Mouse (Mus musculus): ENCODE results near the gene Atp6v1d.

Atp6v1d gene

GRCm38 (mm10) chr12:78861496-78862253 lies at the start of gene Atp6v1d, which contains the start of gene Eif2s1:
Gene Atp6v1d (minus strand): TSS chr12:78861638.
Gene Eif2s1 (plus strand): TSS chr12:78861819.
- DNase-seq: peak; percentile 99

GRCm38 (mm10) chr12:78910684-78911461 lies 49.4 kb upstream of the Atp6v1d start:
- no peak for DNase-seq

DNA sequence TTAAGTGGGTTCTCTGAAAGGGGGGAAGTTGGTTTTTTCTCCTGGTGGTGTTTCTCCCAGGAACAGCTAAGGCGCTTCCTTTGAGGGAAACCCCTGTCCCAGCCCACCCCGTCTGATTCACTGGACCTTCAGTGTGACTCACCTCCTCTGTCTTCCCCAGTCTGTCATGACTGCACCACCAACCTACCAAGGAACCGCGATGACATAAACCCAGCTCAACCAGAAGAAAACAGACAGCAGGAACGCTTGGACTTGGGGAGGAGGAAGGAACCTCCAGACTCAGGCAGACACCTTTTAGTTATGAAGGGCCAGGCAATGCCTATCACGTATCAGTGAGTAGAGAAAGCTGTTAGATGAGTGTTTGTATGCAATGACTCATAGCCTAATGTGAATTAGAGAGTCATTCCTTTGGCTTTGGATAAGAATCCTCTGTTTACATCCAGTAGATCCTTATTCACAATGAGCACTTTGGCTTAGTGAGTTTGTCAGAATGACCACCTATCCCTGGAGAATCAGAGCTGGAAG lies 46.7 kb upstream of the Atp6v1d start:
- DNase-seq: no peak

DNA sequence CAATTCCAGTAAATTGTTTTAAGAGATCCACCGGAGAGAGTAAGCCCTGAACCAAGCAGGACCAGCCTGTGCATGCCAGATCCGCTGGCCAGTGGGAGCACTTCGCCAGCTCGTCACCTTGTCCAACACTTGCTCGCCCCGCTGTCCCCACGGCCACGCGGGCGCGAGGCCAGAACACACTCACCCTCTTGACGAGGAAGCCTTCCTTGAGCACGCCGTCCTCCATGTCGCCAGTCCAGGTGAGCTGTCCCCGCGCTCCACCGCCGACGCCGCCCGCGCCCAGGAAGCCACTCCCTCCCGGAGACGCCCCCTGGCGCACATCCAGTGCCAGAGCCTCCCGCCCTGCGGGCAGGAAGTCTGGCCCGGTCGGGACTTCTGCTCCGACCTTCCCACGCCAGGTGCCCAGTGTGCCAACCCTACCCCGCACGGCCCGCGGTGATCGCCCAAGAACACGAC lies 45.3 kb upstream of the Atp6v1d start, which contains the start of gene Plek2:
Gene Plek2 (minus strand): TSS at position 258 of the 456 bp plus-strand sequence.
- peak; percentile 79 to 81 for DNase-seq

- no peak for DNase-seq
These were observed 43.1 kb upstream of the Atp6v1d start for GRCm38 (mm10) chr12:78904499-78904898.

DNA sequence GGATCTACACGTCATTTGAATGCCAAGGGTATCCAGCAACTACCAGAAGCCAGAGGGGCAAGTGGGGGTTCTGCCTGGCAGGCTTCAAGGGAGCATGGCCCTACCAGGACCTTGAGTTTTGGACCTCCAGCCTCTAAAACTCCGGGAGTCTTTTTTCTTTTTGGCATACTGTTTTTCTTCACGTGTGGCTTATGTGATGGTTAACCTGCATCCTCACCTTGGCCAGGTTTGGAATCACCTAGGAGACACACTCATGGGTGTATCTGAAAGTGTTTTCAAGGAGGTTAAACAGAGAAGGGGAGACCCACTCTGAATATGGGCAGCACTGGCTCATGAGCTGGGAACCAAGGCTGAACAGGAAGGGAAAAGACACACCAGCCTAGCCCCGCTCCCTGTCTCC lies 41.9 kb upstream of the Atp6v1d start:
- DNase-seq: no peak

GRCm38 (mm10) chr12:78901467-78901866 lies 40.0 kb upstream of the Atp6v1d start:
- no peak for DNase-seq

DNA sequence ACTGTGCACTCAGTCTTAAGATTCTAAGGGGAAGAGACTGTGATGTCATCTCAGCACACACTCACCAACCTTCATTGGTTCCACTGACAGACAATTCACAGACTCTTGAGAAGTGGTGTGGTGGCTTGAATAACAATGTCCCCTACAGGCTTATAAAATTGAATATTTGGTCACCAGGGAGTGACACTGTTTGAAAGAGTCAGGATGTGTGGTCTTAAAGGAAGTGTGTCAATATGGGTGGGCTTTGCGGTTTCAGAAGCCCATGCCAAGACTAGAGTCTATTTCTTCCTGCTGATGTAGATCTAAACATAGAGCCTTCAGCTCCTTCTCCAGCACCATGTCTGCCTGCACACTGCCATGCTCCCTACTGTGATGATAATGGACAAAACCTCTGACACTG lies 36.4 kb upstream of the Atp6v1d start:
- no peak for DNase-seq

GRCm38 (mm10) chr12:78891149-78891548 lies 29.7 kb upstream of the Atp6v1d start:
- DNase-seq: no peak

DNA sequence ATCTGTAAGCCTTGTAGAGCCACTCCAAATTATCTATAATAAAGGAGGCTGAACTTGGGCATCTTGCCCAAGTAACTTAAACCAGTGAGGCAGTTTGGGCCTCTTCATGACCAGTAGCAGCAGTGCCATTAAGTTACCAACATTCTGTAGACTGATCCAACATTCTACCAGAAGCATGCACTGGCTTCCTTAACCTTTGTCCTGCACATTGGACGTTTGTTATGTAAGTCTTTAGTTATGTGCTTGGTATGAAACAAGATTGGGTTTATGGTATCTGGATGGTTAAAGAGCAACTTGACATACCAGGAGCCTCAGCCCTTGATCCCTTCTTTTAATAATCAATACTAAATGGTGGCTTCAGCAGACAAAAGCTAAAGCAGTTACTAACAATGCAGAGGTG lies 28.6 kb upstream of the Atp6v1d start:
- no peak for DNase-seq

- no peak for DNase-seq
These were observed 13.1 kb upstream of the Atp6v1d start for GRCm38 (mm10) chr12:78874581-78874980.

DNA sequence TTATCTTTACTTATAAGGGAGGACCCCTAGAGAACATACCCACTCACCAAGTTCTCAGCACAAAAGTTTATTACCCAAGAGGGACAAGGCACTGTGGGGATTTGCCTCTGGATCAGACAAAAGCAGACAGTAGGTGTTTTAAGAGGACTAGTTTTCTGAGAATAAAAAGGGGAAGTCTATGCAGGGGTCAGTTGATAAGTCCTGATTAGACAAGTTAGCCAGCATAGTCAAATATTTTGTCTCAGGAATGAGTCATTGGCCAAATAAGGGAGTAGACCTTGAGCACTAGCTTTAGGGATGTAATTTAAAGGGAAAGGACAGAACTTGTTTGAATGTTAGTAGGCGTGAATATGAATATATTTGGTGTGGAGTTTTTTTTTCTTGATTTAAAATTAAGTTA lies 6.7 kb upstream of the Atp6v1d start:
- DNase-seq: no peak

GRCm38 (mm10) chr12:78865434-78865833 lies 4.0 kb upstream of the Atp6v1d start:
- peak; percentile 21 to 52 for DNase-seq

DNA sequence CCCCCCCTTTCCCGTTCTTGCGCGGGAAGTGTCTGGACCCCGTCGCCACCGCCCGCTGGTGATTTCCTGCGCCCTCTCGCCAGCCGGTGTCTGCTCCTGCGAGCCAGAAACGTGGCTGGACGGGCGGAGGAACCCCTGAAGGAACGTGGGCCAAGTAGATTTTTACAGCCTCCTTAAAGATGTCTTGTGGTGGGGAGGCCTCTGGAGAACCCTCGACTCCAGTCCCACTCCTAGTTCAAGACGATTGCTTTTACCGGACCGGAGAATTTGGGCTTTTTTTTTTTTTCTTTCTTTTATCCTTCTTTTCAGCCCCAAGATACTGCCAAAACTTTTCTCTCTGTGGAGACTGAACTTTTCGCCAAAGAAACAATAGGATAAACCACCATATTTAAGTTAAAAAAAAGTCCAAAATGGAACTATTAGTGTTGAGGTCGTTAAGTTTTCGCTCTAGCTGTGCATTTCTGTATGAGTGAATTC lies 854 bp upstream of the Atp6v1d start:
- DNase-seq: no peak

- no peak for DNase-seq
These were observed 430 bp downstream of the Atp6v1d start for GRCm38 (mm10) chr12:78860921-78861495.

DNA sequence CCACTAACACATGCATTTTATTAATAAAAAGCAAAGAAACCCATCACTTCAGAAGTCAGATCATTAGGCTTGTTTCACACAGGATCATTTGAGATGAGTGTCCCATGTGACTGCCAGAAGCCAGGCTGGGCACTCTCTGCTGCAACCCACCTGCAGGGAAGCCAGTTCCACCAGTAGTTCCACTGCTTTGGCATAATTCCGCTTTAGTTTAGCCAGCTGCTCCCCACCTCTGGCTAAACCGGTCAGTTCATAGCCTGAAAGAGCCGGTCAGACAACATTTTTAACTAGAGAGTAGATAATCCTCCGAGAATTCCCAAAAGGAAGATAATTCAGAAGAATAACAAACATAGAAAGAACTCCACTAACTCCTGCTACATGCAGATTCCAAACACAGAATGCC lies 13.2 kb downstream of the Atp6v1d start:
- DNase-seq: no peak

GRCm38 (mm10) chr12:78842429-78842828 lies 19.0 kb downstream of the Atp6v1d start:
- no peak for DNase-seq

- peak; percentile 18 to 33 for DNase-seq
These were observed 21.5 kb downstream of the Atp6v1d start for GRCm38 (mm10) chr12:78839906-78840305.

DNA sequence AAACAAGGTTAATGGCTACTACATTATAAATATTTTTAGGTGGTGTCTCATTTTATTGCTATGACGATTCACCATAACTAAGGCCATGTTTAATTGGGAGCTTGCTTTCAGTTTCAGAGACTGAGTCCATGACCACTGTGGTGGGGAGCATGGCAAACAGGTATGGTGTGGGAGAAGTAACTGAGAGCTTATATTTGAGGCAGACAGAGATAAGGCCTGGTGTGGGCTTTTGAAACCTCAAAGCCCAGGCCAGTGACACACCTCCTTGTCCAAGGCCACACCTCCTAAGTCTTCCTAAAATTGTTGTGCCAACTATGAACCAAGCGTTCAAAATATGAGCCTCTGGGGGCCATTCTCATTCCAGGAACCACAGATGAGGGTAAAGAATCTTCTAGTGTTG lies 26.9 kb downstream of the Atp6v1d start:
- DNase-seq: no peak

DNA sequence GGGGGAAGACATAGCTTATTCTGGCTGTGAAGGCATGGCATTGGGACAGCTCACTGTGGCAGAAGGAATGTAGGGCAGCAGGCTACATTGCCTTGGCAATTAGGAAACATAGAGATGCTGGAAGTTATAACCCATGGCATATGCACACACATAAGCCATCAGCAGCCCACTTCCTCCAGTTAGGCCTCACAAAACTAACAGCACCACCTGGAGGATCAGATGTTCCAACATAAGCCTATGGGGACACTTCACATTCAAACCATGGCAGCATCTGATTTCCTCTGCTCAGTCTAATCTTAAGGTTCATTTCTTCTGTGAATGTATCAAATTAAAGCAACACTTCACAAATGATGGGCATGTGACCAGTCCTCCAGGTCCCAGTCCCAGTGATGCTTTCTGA lies 47.0 kb downstream of the Atp6v1d start:
- peak; percentile 10 to 22 for DNase-seq

DNA sequence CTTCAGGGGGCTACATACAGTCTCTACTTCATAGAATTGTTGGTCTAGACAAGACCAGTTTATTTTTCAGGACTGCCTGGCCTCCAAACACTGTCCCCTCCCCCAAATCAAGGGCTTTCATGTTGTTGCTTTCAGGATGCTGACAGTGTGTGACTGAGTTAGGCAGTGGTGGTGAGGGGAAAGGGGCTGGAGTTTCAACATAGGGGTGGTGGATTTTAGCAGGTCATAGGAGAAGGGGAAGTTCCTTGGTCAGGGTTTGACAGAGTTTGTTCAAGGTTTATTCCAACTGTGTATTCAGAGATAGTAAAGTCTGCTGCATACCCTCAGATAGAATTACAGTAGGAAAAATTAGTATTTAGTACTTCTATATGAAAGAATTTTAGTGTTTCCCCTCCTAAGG lies 59.6 kb downstream of the Atp6v1d start:
- no peak for DNase-seq

- no peak for DNase-seq
These were observed 61.4 kb downstream of the Atp6v1d start for GRCm38 (mm10) chr12:78800036-78800435.

DNA sequence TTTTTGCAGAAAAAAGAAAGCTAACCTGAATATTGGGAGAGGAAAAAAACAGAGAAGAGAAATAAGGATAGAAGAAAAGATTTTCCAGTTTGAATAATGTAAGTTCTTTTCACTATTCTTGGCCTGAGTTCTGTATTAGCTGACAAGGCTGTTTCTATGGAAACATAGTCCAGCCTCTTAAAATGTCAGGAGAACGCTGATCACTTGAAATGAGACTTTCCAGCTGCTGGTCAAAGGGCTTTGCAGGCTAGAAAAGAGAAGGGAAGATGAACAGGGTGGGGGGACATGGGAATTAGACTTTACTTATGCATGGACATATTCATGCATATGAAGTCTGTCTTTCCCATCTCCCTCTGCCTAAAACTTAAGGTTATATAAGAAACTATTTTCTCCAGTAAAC lies 67.2 kb downstream of the Atp6v1d start:
- DNase-seq: no peak
